Mouse (Mus musculus) MEL (cell line): ENCODE measurements around the gene Caskin1. TPM values are rescaled to one million over a fixed set of nuclear protein-coding genes. Genes with fewer than 3 reads are reported as not detected.
A peak's percentile ranks its signal among the peaks of the same experiment; 100 is the strongest.

Experiments
- DNase-seq: peaks from one replicate; pipeline ENCODE4 v3.0.0; 2011; ENCODE audit warnings: low read depth, low spot score
- H3K27ac ChIP-seq: 2 replicates; pipeline ENCODE4 v1.5.1; 2012; ENCODE audit warnings: low read depth, mild to moderate bottlenecking, control low read depth, low read length, moderate library complexity; ENCODE audit not compliant: control insufficient read depth
- H3K27me3 ChIP-seq, 2 experiments: fragments of 150-350 bp in 1 of 2; sonication (generic) in 1 of 2; 2 replicates each; pipeline ENCODE4 v1.6.1; 2012; ENCODE audit warnings: low read length in 2 of 2, mild to moderate bottlenecking in 2 of 2, improper control_type of control experiment in 1 of 2, moderate library complexity in 1 of 2; ENCODE audit not compliant: insufficient read depth in 2 of 2, control insufficient read depth in 1 of 2
- H3K36me3 ChIP-seq, 2 experiments: 2 replicates each; pipeline ENCODE4 v1.6.1; 2012 to 2014; ENCODE audit warnings: low read length in 2 of 2, improper control_type of control experiment in 1 of 2, inconsistent platforms in 1 of 2, mild to moderate bottlenecking in 1 of 2; ENCODE audit not compliant: insufficient read depth in 2 of 2, control insufficient read depth in 1 of 2
- H3K4me1 ChIP-seq, 2 experiments: fragments of 150-350 bp in 1 of 2; sonication (generic) in 1 of 2; 2 replicates each; pipeline ENCODE4 v1.6.1; 2012; ENCODE audit warnings: low read length in 2 of 2, improper control_type of control experiment in 1 of 2, mild to moderate bottlenecking in 1 of 2; ENCODE audit not compliant: insufficient read depth in 2 of 2, control insufficient read depth in 1 of 2
- H3K4me3 ChIP-seq, 2 experiments: fragments of 150-350 bp in 1 of 2; sonication (generic) in 1 of 2; 2 replicates each; pipeline ENCODE4 v1.5.1; 2012; ENCODE audit warnings: low read depth in 2 of 2, low read length in 2 of 2, mild to moderate bottlenecking in 2 of 2, moderate library complexity in 2 of 2, control low read depth in 1 of 2, improper control_type of control experiment in 1 of 2; ENCODE audit not compliant: control insufficient read depth in 1 of 2, insufficient read depth in 1 of 2
- H3K79me2 ChIP-seq: 2 replicates; pipeline ENCODE4 v1.6.1; 2012; ENCODE audit warnings: mild to moderate bottlenecking, low read length, moderate library complexity; ENCODE audit not compliant: control insufficient read depth, poor library complexity, insufficient read depth
- H3K9ac ChIP-seq: 2 replicates; pipeline ENCODE4 v1.6.1; 2012; ENCODE audit warnings: low read depth, mild to moderate bottlenecking, control low read depth, low read length, moderate library complexity; ENCODE audit not compliant: control insufficient read depth, poor library complexity, severe bottlenecking
- H3K9me3 ChIP-seq: fragments of 150-350 bp; sonication (generic); replicated peaks from 2 replicates; pipeline ENCODE4 v1.6.1; 2012; ENCODE audit warnings: mild to moderate bottlenecking, low read length, improper control_type of control experiment, moderate library complexity; ENCODE audit not compliant: insufficient read depth
- CTCF ChIP-seq, 3 experiments: IDR thresholded peaks in 2 of 3; conservative IDR thresholded peaks in 1 of 3; 2 replicates each; pipeline ENCODE4 v1.5.1; 2011 to 2012; ENCODE audit warnings: low read length in 3 of 3, low read depth in 2 of 3, mild to moderate bottlenecking in 2 of 3, improper control_type of control experiment in 1 of 3, inconsistent platforms in 1 of 3, mixed read lengths in 1 of 3, moderate library complexity in 1 of 3; ENCODE audit not compliant: control insufficient read depth in 1 of 3, insufficient read depth in 1 of 3, poor library complexity in 1 of 3, severe bottlenecking in 1 of 3
- E2F4 ChIP-seq: IDR thresholded peaks from 2 replicates; pipeline ENCODE4 v1.6.1; 2011; ENCODE audit warnings: low read depth, low read length, improper control_type of control experiment, borderline replicate concordance
- ELF1 ChIP-seq: IDR thresholded peaks from 2 replicates; pipeline ENCODE4 v1.6.1; 2014; ENCODE audit warnings: low read depth, mild to moderate bottlenecking, inconsistent platforms, low read length, improper control_type of control experiment, moderate library complexity
- EP300 ChIP-seq, 2 experiments: IDR thresholded peaks; 2 replicates each; pipeline ENCODE4 v1.6.1; 2011; ENCODE audit warnings: improper control_type of control experiment in 2 of 2, low read length in 2 of 2, low read depth in 1 of 2, mild to moderate bottlenecking in 1 of 2
- GABPA ChIP-seq: IDR thresholded peaks from 2 replicates; pipeline ENCODE4 v1.6.1; 2012; ENCODE audit warnings: low read depth, mild to moderate bottlenecking, inconsistent platforms, low read length, improper control_type of control experiment, moderate library complexity
- GATA1 ChIP-seq: IDR thresholded peaks from 2 replicates; pipeline ENCODE4 v1.6.1; 2011; ENCODE audit warnings: low read depth, low read length, improper control_type of control experiment
- HCFC1 ChIP-seq: IDR thresholded peaks from 2 replicates; pipeline ENCODE4 v1.6.1; 2012; ENCODE audit warnings: low read depth, mild to moderate bottlenecking, inconsistent platforms, low read length, improper control_type of control experiment, moderate library complexity
- JUND ChIP-seq: IDR thresholded peaks from 2 replicates; pipeline ENCODE4 v1.6.1; 2011; ENCODE audit warnings: low read depth, mild to moderate bottlenecking, improper control_type of control experiment, low read length
- KAT2A ChIP-seq: conservative IDR thresholded peaks from 2 replicates; pipeline ENCODE4 v1.6.1; 2012; ENCODE audit warnings: low read depth, low read length, improper control_type of control experiment, inconsistent platforms
- MAFK ChIP-seq: IDR thresholded peaks from 2 replicates; pipeline ENCODE4 v1.6.1; 2011; ENCODE audit warnings: low read depth, mild to moderate bottlenecking, low read length, improper control_type of control experiment, borderline replicate concordance
- MAX ChIP-seq: IDR thresholded peaks from 2 replicates; pipeline ENCODE4 v1.6.1; 2011; ENCODE audit warnings: low read length, improper control_type of control experiment
- MAZ ChIP-seq: IDR thresholded peaks from 2 replicates; pipeline ENCODE4 v1.6.1; 2012; ENCODE audit warnings: low read depth, mild to moderate bottlenecking, inconsistent platforms, low read length, improper control_type of control experiment
- MXI1 ChIP-seq: IDR thresholded peaks from 2 replicates; pipeline ENCODE4 v1.6.1; 2011; ENCODE audit warnings: mild to moderate bottlenecking, low read depth, low read length, improper control_type of control experiment
- MYC ChIP-seq: IDR thresholded peaks from 2 replicates; pipeline ENCODE4 v1.6.1; 2011; ENCODE audit warnings: low read depth, mild to moderate bottlenecking, low read length, improper control_type of control experiment, moderate library complexity
- NELFE ChIP-seq: IDR thresholded peaks from 2 replicates; pipeline ENCODE4 v1.6.1; 2011; ENCODE audit warnings: low read depth, low read length, improper control_type of control experiment
- NRF1 ChIP-seq: IDR thresholded peaks from 2 replicates; pipeline ENCODE4 v1.6.1; 2014; ENCODE audit warnings: low read depth, mild to moderate bottlenecking, inconsistent platforms, low read length, improper control_type of control experiment, moderate library complexity; ENCODE audit not compliant: poor library complexity, insufficient read depth, severe bottlenecking
- POLR2A ChIP-seq, 2 experiments: IDR thresholded peaks; 2 replicates each; pipeline ENCODE4 v1.6.1; 2011 to 2012; ENCODE audit warnings: low read length in 2 of 2, mild to moderate bottlenecking in 2 of 2, control low read depth in 1 of 2, improper control_type of control experiment in 1 of 2, low read depth in 1 of 2, moderate library complexity in 1 of 2; ENCODE audit not compliant: control insufficient read depth in 1 of 2, insufficient read depth in 1 of 2, poor library complexity in 1 of 2
- POLR2AphosphoS5 ChIP-seq: IDR thresholded peaks from 2 replicates; pipeline ENCODE4 v1.6.1; 2012; ENCODE audit warnings: low read depth, borderline replicate concordance, mild to moderate bottlenecking, inconsistent platforms, low read length, moderate library complexity, mixed read lengths
- RAD21 ChIP-seq: IDR thresholded peaks from 2 replicates; pipeline ENCODE4 v1.6.1; 2011; ENCODE audit warnings: mild to moderate bottlenecking, low read depth, low read length, improper control_type of control experiment
- RCOR1 ChIP-seq: IDR thresholded peaks from 2 replicates; pipeline ENCODE4 v1.6.1; 2012; ENCODE audit warnings: low read depth, mild to moderate bottlenecking, inconsistent platforms, low read length, improper control_type of control experiment
- SIN3A ChIP-seq: IDR thresholded peaks from 2 replicates; pipeline ENCODE4 v1.6.1; 2012; ENCODE audit warnings: low read length, improper control_type of control experiment, inconsistent platforms
- SMC3 ChIP-seq: IDR thresholded peaks from 2 replicates; pipeline ENCODE4 v1.6.1; 2011; ENCODE audit warnings: low read depth, low read length, improper control_type of control experiment
- TBP ChIP-seq: IDR thresholded peaks from 2 replicates; pipeline ENCODE4 v1.8.0; 2011; ENCODE audit warnings: low read depth, low read length, improper control_type of control experiment
- TCF12 ChIP-seq: IDR thresholded peaks from 2 replicates; pipeline ENCODE4 v1.6.1; 2014; ENCODE audit warnings: low read depth, mild to moderate bottlenecking, inconsistent platforms, low read length, improper control_type of control experiment, moderate library complexity
- UBTF ChIP-seq: IDR thresholded peaks from 2 replicates; pipeline ENCODE4 v1.6.1; 2012; ENCODE audit warnings: low read depth, mild to moderate bottlenecking, inconsistent platforms, low read length, improper control_type of control experiment, moderate library complexity, borderline replicate concordance; ENCODE audit not compliant: insufficient read depth
- USF1 ChIP-seq: IDR thresholded peaks from 2 replicates; pipeline ENCODE4 v1.6.1; 2014; ENCODE audit warnings: low read depth, mild to moderate bottlenecking, inconsistent platforms, low read length, improper control_type of control experiment, moderate library complexity
- USF2 ChIP-seq, 2 experiments: IDR thresholded peaks; 2 replicates each; pipeline ENCODE4 v1.6.1; 2011 to 2012; ENCODE audit warnings: improper control_type of control experiment in 2 of 2, low read length in 2 of 2, borderline replicate concordance in 1 of 2, inconsistent platforms in 1 of 2, low read depth in 1 of 2, mild to moderate bottlenecking in 1 of 2; ENCODE audit not compliant: insufficient read depth in 1 of 2
- ZC3H11A ChIP-seq: IDR thresholded peaks from 2 replicates; pipeline ENCODE4 v1.6.1; 2012; ENCODE audit warnings: low read depth, mild to moderate bottlenecking, inconsistent platforms, low read length, improper control_type of control experiment
- ZMIZ1 ChIP-seq: IDR thresholded peaks from 2 replicates; pipeline ENCODE4 v1.6.1; 2012; ENCODE audit warnings: low read depth, mild to moderate bottlenecking, inconsistent platforms, low read length, improper control_type of control experiment, moderate library complexity
- ZNF384 ChIP-seq: IDR thresholded peaks from 2 replicates; pipeline ENCODE4 v1.6.1; 2012; ENCODE audit warnings: low read depth, mild to moderate bottlenecking, inconsistent platforms, low read length, improper control_type of control experiment
- polyA plus RNA-seq, 2 experiments: library from polyadenylated mRNA; stranded (reverse) in 1 of 2; unstranded in 1 of 2; fragments of >175 nt in 1 of 2; fragments of >200 nt in 1 of 2; gene quantifications; 2 replicates each; pipeline versions ENCODE4 v1.2.1 to v1.2.4; 2012; ENCODE audit warnings: low replicate concordance in 2 of 2, low read depth in 1 of 2; ENCODE audit not compliant: insufficient read length in 2 of 2, insufficient read depth in 1 of 2, missing spikeins in 1 of 2
- total RNA-seq: library from RNA; depleted of rRNA; stranded (reverse); fragments of 300-350 nt; gene quantifications from 2 replicates; pipeline ENCODE4 v1.2.3, GENCODE M21; 2012

Caskin1 gene
- total and polyA plus RNA-seq, 3 experiments = 0.04 to 0.38 TPM; not detected in 1

DNA sequence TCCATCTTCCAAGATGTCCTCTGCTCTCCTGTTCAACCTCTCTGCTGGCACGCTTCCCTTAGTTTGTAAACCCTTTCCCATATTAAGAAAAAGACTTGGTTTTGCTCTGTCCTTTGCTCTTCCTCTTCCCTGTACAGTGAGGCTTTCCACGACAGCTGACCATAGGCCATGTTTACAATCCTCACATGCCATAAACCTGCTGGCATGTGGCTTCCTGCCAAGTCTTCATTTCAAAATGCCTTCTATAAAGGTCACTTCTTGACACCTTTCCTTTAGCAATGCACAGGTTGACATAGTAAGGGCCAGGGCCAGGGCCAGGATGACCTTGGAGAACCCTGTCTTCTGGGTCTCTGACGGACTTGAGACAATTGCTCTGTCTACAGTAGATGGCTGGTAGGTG, 57.8 kb downstream of the Caskin1 start:
- Histone ChIP-seq H3K9ac (no peak overlapping the region), H3K27ac (no peak overlapping the region), H3K27me3 (no peaks in the 10 kb centered on the region), H3K4me3 (no peak overlapping the region), H3K36me3 (peaks cover 0 to 8% of the 10 kb centered on the region in 2 experiments; a peak in 1 of 4 replicates), H3K79me2 (peaks cover 7% of the 10 kb centered on the region), H3K9me3 (no peaks in the 10 kb centered on the region), H3K4me1 (peaks cover 2 to 7% of the 10 kb centered on the region in 2 experiments; a peak in 3 of 4 replicates)
- TF ChIP-seq MAFK = no peak
- TF ChIP-seq TBP = no peak
- no peak for TF ChIP-seq SIN3A
- TF ChIP-seq MAX = no peak
- TF ChIP-seq MYC = no peak
- TF ChIP-seq ZNF384 = no peak
- TF ChIP-seq ZMIZ1 = no peak
- no peak for TF ChIP-seq MXI1
- no peak for TF ChIP-seq TCF12
- no peak for TF ChIP-seq RCOR1
- TF ChIP-seq EP300 (IDR thresholded peaks at IDR 0.05; ENCODE audit: low read depth in 1 of 2, low read length in 2 of 2) = no peak
- TF ChIP-seq RAD21 = no peak
- TF ChIP-seq GABPA = no peak
- TF ChIP-seq SMC3 = no peak
- no peak for TF ChIP-seq E2F4
- no peak for TF ChIP-seq MAZ
- no peak for TF ChIP-seq USF1
- DNase-seq = no peak

DNA sequence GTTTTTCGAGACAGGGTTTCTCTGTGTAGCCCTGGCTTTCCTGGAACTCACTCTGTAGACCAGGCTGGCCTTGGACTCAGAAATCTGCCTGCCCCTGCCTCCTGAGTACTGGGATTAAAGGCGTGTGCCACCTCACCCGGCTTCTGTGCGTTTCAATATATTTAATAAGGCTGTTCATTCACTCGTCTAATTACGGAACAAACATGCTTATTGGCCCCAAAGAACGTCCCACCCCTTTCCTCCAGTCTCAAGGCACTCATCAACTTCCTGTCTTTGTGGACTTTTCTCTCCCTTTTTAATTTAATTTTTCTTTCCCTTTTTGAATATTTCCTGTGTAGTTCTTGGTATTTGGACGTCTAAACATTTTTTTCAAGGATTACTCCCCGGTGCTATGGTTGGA, 60.0 kb downstream of the Caskin1 start:
- Histone ChIP-seq H3K79me2 (peaks cover 7% of the 10 kb centered on the region), H3K9ac (peak overlapping the region; percentile 70), H3K27me3 (no peaks in the 10 kb centered on the region), H3K9me3 (no peaks in the 10 kb centered on the region), H3K4me1 (peaks cover 2 to 7% of the 10 kb centered on the region in 2 experiments; a peak in 3 of 4 replicates), H3K4me3 (peak overlapping the region; percentile 79 to 86), H3K36me3 (peaks cover 0 to 8% of the 10 kb centered on the region in 2 experiments; a peak in 1 of 4 replicates), H3K27ac (peak overlapping the region; percentile 69)
- DNase-seq = peak; percentile 91
- TF ChIP-seq MAX (peak; percentile 50; the same call in 1 of the 2 replicates), ZC3H11A (no peak), SMC3 (no peak), HCFC1 (peak; percentile 34; the same call in 1 of the 2 replicates), NELFE (peak; percentile 73), JUND (no peak), RCOR1 (no peak), MYC (no peak), CTCF (IDR thresholded peaks at IDR 0.05 in 2 of 3, conservative IDR thresholded peaks at IDR 0.05 in 1 of 3; ENCODE audit: control insufficient read depth in 1 of 3, insufficient read depth in 1 of 3, low read depth in 2 of 3, low read length in 3 of 3, poor library complexity in 1 of 3, severe bottlenecking in 1 of 3) (no peak), MAZ (0 out of 2 replicates have a peak, but pooled peaks have one; percentile 33), ELF1 (peak; percentile 69; the same call in 1 of the 2 replicates), KAT2A (no peak), GATA1 (no peak), UBTF (no peak), TBP (peak; percentile 77), POLR2AphosphoS5 (no peak), SIN3A (peak; percentile 66; the same call in 1 of the 2 replicates), MXI1 (peak; percentile 66), POLR2A (IDR thresholded peaks at IDR 0.05; ENCODE audit: control insufficient read depth in 1 of 2, insufficient read depth in 1 of 2, low read depth in 1 of 2, low read length in 2 of 2, poor library complexity in 1 of 2) (peak in 1 of 2 experiments; percentile 78; a peak in 2 of 4 replicates), TCF12 (0 out of 2 replicates have a peak, but pooled peaks have one; percentile 11), USF2 (IDR thresholded peaks at IDR 0.05; ENCODE audit: borderline replicate concordance in 1 of 2, insufficient read depth in 1 of 2, low read depth in 1 of 2, low read length in 2 of 2) (no peak), NRF1 (no peak)
